Mouse (Mus musculus): ENCODE results near the gene H2-Aa.

GRCm38 (mm10) chr17:34326373-34326772 is 38.8 kb upstream of the H2-Aa start:
- TF ChIP-seq CTCF (IDR thresholded peaks at IDR 0.05; ENCODE audit: extremely low read depth, insufficient read depth, insufficient read length, insufficient replicate concordance): no peak
- TF ChIP-seq POLR2A (IDR thresholded peaks at IDR 0.05; ENCODE audit: low read depth, low read length): no peak

Data from spleen, adult 2 months (tissue).